Mouse (Mus musculus) liver, postnatal 0 days (tissue): ENCODE results near the gene Btg2.

Source experiments
- CTCF ChIP-seq: sonication (generic); IDR thresholded peaks from 2 replicates; pipeline ENCODE4 v1.5.1; 2016; ENCODE audit warnings: antibody characterized with exemption, low read depth
- EP300 ChIP-seq: IDR thresholded peaks from 2 replicates; pipeline ENCODE4 v1.6.1; 2016; ENCODE audit warnings: antibody characterized with exemption, low read depth, mild to moderate bottlenecking

- TF ChIP-seq EP300 (no peak), CTCF (no peak)
These were observed 16.2 kb upstream of the Btg2 start for GRCm38 (mm10) chr1:134095033-134095612.
